Mouse (Mus musculus) left cerebral cortex, adult 2 months (tissue): ENCODE results near the gene Obsl1. TPM values are rescaled to one million over a fixed set of nuclear protein-coding genes. Genes with fewer than 3 reads are reported as not detected.

Experiments used
- DNase-seq, 2 experiments: peaks; one replicate each; pipeline ENCODE4 v3.0.0; 2021 to 2022; ENCODE audit warnings: low spot score in 2 of 2, mixed read lengths in 1 of 2; ENCODE audit errors: extremely low spot score in 1 of 2
- H3K27ac ChIP-seq: fragments of 200-600 bp; 2 replicates; pipeline ENCODE4 v1.8.1; 2022
- H3K4me3 ChIP-seq: fragments of 200-600 bp; 2 replicates; pipeline ENCODE4 v1.8.1; 2022
- CTCF ChIP-seq: fragments of 200-600 bp; IDR thresholded peaks from 2 replicates; pipeline ENCODE4 v1.8.1; 2022; ENCODE audit warnings: antibody characterized with exemption, mild to moderate bottlenecking, moderate library complexity
- intact Hi-C: fragments of 180-260 bp; cut with DNase I; formaldehyde crosslinking; loops from one replicate; pipeline ENCODE4 v1.15.1; 2025
- long read RNA-seq, 2 experiments: library from polyadenylated mRNA; stranded (forward); transcript quantifications; one replicate each; pipeline ENCODE4 v2.0.0; 2021; ENCODE audit warnings: borderline mapping rate in 2 of 2
- total RNA-seq, 2 experiments: library from RNA; stranded (reverse); gene quantifications; 2 replicates each; pipeline ENCODE4 v1.2.3; 2021

Gene Obsl1
- 10 to 100 TPM; 29.3 to 29.8 TPM for total RNA-seq
- long read RNA-seq, experiment 1, full-length matches to known transcripts, result 7 of 24 reads
- long read RNA-seq, experiment 1, partial matches to known transcripts, result 12 of 24 reads
- long read RNA-seq, experiment 1, other reads (novel, unspliced or antisense), result 5 of 24 reads
- long read RNA-seq, experiment 2, full-length matches to known transcripts, result 6 of 35 reads
- long read RNA-seq, experiment 2, partial matches to known transcripts, result 18 of 35 reads
- long read RNA-seq, experiment 2, other reads (novel, unspliced or antisense), result 11 of 35 reads

DNA sequence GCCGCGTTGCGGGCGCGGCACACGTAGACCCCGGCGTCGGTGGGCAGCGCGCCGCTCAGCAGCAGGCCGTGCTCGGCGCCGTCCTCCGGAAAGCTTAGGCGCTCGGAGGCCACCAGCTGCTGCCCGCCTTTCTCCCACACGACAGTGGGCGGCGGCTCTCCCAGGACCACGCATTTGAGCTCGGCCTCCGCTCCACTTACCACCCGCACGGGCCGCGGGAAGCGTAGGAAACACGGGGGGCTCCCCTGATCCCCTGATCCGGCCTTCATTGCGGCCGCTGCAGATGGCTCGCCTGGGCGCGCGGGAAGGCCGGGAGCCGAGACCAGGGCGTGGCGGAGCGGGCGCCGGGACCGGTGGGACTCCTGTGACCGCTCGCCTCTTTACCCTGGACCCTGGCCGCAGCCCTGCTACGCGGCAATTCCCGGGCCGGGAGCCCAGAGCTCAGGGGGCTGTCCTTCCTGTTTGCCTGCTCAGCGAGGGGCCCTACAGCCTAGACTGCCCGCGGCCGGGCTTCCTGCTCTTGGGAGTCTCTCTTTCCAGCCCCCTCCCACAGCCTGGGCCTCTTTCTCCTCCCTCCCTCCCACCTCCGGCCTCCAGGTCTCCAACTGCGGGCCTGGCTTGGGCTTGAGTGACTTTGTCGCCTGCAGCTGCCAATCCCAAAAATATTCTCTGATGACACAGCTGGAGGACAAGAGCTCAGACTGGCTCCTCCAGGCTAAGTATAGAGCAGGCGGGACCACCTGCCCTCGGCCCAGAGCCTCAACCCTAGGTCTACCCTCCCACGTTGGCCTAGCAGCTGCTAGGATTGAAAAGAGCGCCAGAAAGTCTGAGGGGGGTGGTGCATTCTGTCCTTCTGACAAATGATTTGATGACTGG is at the start of gene Obsl1:
Obsl1 (minus strand) TSS at position 497 of the 876 bp plus-strand sequence.
- peak within 1 kb of the TSS; percentile 86 for H3K4me3 ChIP-seq
- intact Hi-C loops, result loop anchor here (1.0 to 5.0 kb wide), 3 partner anchors 26 to 83 kb away; partner anchors contain the start of gene Slc4a3
- TF ChIP-seq CTCF, result no peak
- DNase-seq, result peak; percentile 47 to 51
- peak within 1 kb of the TSS; percentile 95 for H3K27ac ChIP-seq

DNA sequence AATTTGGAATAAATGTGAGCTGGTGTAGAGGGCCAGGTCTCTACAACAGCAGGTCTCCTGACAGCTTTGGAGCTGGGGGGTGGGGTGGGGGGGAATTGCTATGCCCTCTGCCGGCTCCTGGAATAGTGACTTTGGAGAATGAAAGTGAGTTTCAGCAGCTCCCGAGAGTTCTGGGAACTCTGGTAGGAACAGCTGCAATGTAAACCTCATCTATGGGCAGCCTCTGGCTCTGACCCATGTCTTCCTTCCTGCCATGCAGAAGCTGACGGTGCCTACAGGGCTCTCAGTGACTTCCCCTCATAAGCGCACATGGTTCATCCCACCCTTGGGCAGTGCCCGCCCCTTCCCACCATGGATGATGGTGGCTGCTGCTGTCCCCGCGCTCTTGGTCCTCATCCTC is 49.4 kb upstream of the Obsl1 start:
- TF ChIP-seq CTCF, result no peak; the same call in 1 of the 2 replicates
- intact Hi-C loops, result loop anchor here (1.0 kb wide), 1 partner anchor 33 kb away; no protein-coding TSS in a partner anchor
- no peak overlapping the region for H3K4me3 ChIP-seq
- DNase-seq, result no peak
- peak overlapping the region; percentile 45; the same call in 1 of the 2 replicates for H3K27ac ChIP-seq

DNA sequence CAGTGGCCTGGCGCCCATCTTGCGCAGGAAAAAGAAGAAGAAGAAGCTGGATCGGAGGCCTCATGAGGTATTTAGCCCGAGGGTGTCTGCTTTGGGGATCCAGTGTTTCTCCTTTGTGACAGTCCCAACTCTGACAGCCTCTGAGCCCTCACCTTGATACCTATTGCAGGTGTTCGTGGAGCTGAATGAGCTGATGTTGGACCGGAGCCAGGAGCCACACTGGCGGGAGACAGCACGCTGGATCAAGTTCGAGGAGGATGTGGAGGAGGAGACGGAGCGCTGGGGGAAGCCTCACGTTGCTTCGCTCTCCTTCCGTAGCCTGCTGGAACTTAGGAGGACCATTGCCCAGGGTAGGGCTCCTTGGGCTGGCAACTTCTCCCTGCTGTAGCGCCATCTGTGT is 44.3 kb upstream of the Obsl1 start:
- no peak for DNase-seq
- Histone ChIP-seq H3K4me3 (no peak overlapping the region), H3K27ac (no peak overlapping the region)
- intact Hi-C loops, result no loop called here
- TF ChIP-seq CTCF, result no peak

DNA sequence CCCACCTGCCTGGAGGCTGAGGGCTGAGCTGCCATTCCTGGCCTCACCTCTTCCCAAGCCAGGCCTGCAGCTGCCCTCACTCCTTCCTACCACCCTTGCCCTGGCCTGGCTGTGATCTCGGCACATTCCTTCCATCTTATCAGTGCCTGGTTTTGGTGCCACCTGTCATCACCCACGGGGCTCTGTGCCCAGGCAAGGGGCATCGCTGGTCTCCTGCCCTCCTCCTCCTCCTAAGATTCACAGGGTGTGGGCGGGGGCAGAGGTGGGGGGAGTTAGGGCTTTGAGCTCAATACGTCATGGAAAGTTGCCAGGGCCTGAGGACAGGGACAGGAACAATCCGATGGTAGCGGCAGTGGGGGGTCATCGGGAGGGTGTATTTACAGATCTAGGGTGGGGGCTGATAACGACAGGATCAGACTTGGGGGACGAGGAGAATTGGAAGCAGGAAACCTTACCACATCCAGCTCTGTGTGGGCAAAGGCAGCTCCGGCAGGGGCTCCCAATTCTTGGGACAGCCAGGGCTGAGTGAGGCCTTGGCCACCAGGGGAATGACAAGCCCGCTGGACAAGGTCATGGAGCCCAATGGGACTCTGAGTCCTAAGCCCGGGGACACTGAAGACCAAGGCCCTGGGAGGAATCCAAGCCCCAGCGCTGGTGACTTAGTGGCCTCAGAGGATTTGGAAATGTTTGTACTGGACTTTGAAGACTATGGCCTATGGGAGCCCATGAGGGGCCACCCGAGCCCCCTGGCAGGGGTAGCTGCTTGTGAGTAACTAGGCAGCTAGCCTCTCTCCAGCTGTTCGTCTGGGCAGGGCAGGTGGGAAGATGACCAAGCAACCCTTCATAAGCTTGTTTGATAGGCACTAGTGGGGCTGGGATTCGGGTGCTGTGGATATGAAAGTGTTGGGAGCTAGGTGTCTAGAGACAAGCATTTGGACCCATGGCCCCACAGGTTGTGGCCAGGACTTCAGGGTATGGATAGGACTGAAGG is 43.3 kb upstream of the Obsl1 start:
- H3K4me3 ChIP-seq, result no peak overlapping the region
- H3K27ac ChIP-seq, result peak overlapping the region; percentile 32; the same call in 1 of the 2 replicates
- intact Hi-C loops, result loop anchor here (5.0 kb wide), 1 partner anchor 42 kb away; the partner anchor contains the start of genes Inha and Obsl1
- no peak for TF ChIP-seq CTCF
- no peak for DNase-seq

DNA sequence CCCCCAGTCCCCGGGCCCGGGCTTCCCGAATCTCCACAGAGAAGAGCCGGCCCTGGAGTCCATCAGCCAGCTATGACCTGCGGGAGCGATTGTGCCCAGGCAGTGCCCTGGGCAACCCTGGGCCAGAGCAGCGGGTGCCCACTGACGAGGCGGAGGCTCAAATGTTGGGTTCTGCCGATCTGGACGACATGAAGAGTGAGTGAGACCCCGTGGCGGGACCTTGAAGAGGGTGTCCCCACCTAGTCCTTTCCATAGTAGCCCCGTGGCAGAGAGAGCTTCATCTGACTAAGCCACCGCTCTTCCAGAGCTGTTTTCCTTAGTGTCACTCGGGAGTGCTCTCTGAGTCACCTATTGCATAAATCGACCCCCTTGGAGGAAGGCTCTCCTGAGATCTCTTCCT is 42.6 kb upstream of the Obsl1 start:
- intact Hi-C loops, result loop anchor here (5.0 kb wide), 1 partner anchor 42 kb away; the partner anchor contains the start of genes Inha and Obsl1
- DNase-seq, result no peak
- H3K4me3 ChIP-seq, result no peak overlapping the region
- TF ChIP-seq CTCF, result no peak
- peak overlapping the region; percentile 32; the same call in 1 of the 2 replicates for H3K27ac ChIP-seq

DNA sequence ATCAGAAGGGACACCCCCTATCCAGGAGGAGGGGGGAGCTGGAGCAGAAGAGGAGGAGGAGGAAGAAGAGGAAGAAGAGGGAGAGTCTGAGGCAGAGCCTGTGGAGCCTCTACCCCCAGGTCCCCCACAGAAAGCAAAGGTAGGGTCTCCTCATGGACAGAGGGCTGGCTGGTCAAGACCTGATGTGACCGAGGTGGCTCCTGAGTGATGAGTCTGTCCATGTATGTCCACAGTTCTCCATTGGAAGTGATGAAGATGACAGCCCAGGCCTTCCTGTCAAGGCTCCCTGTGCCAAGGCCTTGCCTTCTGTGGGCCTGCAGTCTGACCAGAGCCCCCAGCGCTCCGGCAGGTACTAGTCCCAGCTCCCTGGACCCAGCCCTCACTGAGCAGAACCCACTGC is 41.8 kb upstream of the Obsl1 start:
- intact Hi-C loops, result loop anchor here (5.0 kb wide), 1 partner anchor 41 kb away; the partner anchor contains the start of genes Inha and Obsl1

DNA sequence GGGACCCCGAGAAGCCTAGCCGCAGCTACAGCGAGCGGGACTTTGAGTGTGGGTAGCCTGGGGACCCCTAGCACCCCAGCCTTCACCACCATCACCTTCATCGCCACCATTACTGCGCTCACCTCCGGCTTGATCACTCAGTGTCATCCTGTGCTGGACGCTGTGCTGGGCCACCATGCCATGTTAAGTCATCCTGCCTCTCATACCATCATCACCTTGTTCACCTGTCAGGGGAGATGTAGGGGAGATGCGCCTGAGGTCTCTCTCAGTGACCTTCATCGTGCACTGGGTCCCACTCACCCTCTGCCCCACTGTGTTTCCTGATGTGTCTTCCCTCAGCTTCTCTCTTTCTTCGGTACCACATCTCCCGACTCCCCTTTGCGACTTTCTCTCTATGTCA is 41.1 kb upstream of the Obsl1 start:
- no peak for DNase-seq
- intact Hi-C loops, result loop anchor here (5.0 kb wide), 1 partner anchor 40 kb away; the partner anchor contains the start of genes Inha and Obsl1
- Histone ChIP-seq H3K27ac (peak overlapping the region; percentile 40; the same call in 1 of the 2 replicates), H3K4me3 (peak overlapping the region; percentile 90)
- TF ChIP-seq CTCF, result no peak

More for the DNA sequence above, 41.8 kb upstream of the Obsl1 start:
- Histone ChIP-seq H3K4me3 (peak overlapping the region; percentile 90; the same call in 1 of the 2 replicates), H3K27ac (peak overlapping the region; percentile 40; the same call in 1 of the 2 replicates)
- no peak for DNase-seq
- no peak for TF ChIP-seq CTCF

DNA sequence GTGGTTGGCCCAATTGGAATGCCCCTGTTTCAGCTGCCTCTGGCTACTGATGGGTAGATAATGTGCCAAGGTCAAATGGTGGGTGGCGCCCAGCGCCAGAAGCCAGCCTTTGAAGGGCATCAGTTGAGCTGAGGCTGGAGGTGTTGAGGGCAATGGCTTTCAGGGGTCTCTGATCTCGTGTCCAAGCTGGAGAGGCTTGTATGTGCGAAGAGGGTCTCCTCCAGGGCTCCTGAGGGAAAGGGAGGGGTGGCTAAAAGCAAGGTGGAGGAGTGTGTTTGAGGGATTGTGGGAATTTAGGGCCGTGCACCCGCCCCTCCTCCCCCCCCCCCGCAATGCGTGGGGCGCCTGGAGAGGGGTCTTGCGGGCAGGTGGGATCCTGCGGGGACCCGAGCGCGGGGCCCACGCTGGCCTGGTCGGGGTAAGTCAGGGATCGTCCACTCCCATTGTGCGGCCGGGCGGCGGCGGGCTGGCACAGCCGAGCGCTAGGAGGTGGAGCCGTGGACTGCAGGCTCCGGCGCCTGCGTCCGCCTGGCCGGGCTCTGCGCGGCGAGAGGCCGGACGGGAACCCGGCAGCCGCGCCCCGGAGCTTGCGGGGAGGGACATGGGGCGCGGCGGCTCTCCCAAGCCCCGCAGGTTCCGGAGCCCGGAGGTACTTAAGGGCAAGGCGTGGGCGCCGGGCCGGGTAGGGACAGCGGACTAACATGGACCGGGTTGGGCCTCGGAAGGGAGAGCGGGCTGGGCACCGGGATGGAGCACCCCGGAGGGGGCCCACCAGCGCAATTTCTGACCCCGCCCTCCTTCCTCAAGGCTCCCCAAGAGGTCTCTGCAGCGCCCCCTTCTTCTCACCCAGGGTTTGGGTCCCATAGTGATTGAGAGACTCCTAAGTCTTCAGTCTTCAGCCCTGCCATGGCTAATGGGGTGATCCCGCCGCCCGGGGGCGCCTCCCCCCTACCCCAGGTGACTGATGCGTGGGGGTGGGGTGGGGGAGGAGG is 40.0 kb upstream of the Obsl1 start, which contains the start of gene Slc4a3:
Slc4a3 (plus strand) TSS at position 302 of the 992 bp plus-strand sequence.
- peak; percentile 67 for DNase-seq
- intact Hi-C loops, result loop anchor here (5.0 kb wide), 1 partner anchor 39 kb away; the partner anchor contains the start of genes Inha and Obsl1
- peak within 1 kb of the TSS; percentile 90 for H3K4me3 ChIP-seq
- H3K27ac ChIP-seq, result peak within 1 kb of the TSS; percentile 97
- peak; percentile 26 for TF ChIP-seq CTCF

DNA sequence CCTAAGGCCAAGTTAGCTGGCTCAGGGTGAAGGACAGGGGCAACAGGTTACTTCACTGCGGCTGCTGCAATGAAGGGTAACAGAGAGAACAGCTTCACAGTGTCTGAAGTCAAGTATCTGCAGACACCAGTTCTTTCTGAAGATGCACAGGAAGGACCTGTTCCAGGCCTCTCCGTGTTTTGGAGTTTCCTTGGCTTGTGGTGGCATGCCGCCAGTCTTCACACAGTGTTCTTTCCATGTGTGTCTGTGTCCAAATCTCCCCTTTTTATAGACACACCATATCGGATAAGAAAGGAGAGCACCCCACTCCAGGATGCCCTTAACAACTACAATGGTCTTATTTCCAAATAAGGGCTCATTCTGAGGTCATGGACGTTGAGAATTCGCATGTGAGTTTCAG is 38.1 kb upstream of the Obsl1 start:
- DNase-seq, result no peak
- intact Hi-C loops, result no loop called here
- TF ChIP-seq CTCF, result no peak
- no peak overlapping the region for H3K27ac ChIP-seq
- no peak overlapping the region for H3K4me3 ChIP-seq
